Mouse (Mus musculus) forelimb bud, embryonic 11.5 days (tissue): ENCODE measurements around the gene Wnt3.

ENCODE experiments used
- DNase-seq: peaks from one replicate; pipeline ENCODE4 v3.0.0-alpha.2; 2012; ENCODE audit warnings: low read depth, low spot score

Gene Wnt3

GRCm38 (mm10) chr11:103772505-103773386 lies 1.2 kb upstream of the Wnt3 start:
- DNase-seq, result no peak

- no peak for DNase-seq
Measured at GRCm38 (mm10) chr11:103774228-103774530, 229 bp downstream of the Wnt3 start.

GRCm38 (mm10) chr11:103780152-103780551 lies 6.2 kb downstream of the Wnt3 start:
- no peak for DNase-seq

- no peak for DNase-seq
Measured at GRCm38 (mm10) chr11:103789951-103790350, 16.0 kb downstream of the Wnt3 start.

GRCm38 (mm10) chr11:103801128-103801527 lies 27.2 kb downstream of the Wnt3 start:
- no peak for DNase-seq

DNA sequence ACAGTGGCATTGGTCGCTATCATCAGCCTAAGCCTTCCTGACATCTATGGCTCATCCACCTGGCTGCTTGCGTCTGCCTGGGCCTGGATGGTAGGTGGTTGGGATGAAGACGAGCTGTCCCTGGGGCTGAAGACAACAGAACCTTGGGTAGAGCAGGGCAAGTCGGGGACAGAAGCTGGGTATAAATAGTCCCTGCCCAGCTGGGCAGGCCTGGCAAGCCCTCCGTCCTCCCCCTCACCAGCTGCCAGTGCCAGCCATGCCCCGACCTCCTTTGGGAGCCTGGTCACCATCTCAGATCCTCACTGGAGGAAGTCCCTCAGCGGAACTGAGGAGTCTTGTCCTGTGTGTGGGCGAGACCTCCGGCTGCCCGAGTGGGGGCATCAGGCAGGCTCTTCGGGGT lies 30.2 kb downstream of the Wnt3 start:
- DNase-seq, result no peak

GRCm38 (mm10) chr11:103804804-103805203 lies 30.9 kb downstream of the Wnt3 start:
- DNase-seq, result no peak

DNA sequence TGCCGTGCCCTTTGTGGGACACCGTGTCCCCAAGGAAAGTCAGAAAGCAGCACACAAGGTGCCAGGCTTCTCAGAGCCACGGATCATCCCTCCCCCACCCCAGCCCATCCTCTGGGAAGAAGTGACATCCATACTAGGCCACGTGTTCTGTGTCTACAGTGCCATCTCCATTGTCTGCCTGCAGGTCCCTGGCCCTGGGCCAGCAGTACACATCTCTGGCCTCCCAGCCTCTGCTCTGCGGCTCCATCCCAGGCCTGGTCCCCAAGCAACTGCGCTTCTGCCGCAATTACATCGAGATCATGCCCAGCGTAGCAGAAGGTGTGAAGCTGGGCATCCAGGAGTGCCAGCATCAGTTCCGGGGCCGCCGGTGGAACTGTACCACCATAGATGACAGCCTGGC lies 34.0 kb downstream of the Wnt3 start:
- no peak for DNase-seq

DNA sequence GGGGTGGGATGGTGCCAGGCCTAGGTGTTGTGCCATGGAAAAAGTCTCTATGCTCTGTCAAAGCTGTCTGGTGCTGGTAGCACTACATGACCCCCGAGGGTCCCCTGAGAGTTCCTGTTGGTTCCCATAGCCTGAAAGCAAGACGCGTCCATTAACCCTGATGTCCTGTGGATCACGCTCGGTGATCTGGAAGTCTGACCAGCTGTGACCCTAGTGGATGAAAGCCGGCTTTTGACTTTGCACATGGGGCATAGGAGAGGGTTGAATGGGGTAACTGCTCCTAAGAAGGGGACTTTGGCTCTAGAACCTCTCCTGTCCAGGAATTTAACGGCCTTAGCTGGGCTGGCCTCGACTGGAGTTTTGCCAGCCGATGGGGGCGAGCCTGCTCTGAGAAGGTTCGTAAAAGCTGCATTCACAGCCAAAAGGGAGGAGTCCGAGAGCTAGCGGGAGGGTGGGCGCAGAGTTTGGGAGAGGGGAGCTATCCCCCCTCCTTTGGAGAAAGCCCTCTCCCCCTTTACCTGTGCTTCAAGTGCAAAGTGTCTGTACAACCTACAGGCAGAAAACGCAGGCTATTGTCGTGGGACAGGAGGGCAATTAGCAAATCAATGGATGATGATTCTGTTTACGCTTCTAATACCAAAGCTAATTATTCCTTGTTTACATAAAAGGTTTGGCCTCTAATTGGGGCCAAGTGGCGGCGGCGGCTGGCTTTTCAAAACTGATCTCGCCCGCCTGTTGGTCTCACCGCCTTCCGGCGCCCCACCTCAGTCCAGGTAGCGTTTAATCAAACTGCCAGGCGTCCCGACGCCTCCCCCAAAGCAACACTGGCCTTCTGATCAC lies 35.0 kb downstream of the Wnt3 start:
- DNase-seq, result no peak

DNA sequence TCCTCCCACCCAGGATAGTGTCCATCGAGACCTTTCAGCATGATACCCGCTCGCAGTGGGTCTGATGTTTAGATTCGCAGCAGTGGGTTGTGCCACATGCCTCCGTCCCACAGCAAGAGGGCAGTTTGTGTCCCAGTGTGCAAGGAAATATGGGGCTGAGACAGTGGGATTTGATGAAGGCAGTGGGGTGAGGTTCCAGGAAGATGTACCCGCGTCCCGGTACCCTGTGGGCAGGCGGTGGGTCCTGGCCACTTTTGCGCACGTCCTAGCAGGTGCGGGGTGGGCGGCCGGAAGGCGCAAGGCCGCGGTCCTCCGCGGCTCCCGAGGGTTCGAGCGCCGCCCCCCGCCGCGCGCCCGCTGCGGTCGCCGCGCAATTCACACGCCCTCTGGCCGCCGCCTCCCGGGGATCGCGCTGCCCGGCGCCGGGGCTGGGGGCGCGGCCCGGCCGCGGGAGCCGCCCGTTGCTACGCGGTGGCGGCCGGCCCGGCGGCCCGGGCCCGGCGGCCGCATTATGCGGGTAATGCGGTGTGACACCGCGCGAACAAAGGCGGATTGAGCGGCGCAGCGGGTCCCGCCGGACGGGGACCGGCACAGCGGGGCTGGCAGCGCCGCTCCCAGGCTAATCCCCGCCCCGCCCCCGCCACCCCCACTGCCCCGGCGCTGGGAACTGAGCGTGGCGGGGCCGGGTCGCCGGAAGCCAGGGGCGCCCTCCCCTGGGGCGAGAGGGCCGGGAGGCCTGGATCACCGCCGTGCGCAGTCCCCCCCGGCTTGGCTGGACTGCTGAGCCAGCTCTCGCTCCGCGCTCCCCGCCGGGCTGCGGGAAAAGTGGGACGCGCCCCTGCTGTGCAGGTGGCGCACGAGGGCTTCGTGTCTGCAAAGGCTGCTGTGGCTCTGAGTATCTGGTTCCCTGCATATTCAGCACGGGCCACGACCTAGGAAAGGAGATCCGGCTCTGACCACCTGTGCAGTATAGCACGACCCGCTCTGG lies 36.0 kb downstream of the Wnt3 start:
- peak; percentile 36 for DNase-seq

- DNase-seq, result no peak
Measured at GRCm38 (mm10) chr11:103810631-103811030, 36.7 kb downstream of the Wnt3 start.

- DNase-seq, result no peak
Measured at GRCm38 (mm10) chr11:103811246-103811645, 37.3 kb downstream of the Wnt3 start.

DNA sequence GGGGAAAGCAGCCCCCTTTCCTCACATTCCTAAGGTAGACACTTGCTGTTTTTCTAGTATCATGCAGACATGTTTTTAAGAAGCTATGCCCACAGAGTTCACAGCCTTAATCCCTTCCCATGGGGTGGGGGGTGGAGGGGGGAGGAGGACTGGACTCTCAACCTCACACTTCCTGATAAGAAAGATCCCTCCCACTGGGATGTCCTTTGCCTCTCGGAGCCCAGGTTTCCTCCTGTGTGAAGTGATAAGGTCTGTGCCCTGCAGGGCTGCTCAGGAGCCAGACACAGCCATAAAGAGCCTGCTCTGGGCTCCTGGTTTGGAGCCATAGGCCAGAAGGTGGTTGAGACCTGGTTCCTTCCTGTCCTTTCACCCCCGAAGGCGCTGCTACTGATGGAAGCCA lies 40.9 kb downstream of the Wnt3 start:
- DNase-seq, result no peak

DNA sequence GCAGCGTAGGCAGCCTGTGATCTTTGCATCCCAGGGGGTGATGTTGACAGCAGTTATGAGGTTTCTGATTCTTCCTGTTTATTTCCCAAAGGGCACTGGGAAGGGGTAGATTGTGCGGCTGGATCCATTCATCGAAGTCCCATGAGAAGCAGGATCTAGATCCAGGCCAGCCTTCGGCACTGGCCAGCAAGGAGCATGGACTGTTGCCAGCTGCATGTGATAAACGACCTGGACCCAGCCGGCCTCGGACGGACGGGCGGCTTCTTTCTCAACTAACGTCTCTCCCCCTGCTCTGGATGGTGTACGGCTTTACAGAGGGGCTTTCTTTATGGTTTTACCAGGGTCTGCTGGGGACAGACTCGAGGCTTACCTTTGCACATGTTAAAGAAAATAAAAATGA lies 42.0 kb downstream of the Wnt3 start:
- DNase-seq, result no peak

DNA sequence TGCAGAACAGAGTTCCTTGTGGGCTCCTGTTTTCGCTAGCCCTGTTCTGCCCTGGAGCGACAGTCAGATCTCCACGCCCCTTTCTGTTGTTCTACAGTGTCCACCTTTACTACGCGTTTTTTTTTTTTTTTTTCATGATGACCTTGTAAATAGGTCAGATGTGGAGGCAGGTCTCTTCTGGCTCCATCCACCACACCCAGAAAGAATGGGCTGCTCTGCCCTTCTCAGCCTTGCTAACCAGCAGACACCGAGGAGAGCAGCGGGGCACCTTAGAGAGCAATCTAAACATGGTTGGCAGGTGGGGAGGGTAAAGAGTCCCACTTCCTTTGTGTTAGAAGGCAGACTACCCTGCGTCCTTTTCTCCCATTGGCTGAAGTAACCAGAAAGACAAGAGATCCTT lies 42.8 kb downstream of the Wnt3 start:
- DNase-seq, result no peak

DNA sequence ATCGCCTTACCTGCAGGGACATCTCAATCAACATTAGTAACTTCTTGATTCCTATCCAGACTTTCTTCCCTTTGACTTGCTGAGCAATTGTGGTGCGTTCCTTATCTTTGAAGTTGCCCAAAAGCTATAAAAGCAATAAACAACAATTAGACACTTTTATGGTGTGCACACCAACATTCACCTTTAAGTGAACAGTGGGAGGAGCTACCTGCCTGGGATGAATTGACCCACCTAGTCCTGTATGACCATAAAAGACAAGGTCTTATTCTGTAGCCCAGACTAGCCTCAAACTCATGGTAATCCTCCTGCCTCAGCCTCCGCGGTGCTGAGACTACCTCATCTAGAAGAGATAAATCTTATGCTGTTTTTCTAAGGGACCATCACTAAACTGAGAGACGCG lies 53.3 kb downstream of the Wnt3 start:
- DNase-seq, result no peak

DNA sequence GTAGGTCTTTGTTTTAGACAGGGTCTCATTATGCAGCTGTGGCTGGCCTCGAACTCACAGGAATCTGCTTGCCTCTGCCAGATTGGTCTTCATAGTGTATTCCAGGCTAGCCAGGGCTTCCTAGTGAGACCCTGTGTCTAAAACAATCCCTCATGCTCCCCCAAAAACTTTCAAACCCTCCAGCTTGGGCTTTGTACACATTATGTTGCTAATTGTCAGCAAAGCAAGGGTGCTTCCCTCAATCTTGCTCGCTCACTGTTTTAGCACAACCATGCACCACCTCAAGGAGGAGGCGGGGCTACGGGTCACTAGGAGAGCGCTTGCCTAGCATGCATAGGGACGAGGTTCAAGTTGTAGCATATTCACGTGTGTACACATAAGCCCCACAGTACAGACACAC lies 54.9 kb downstream of the Wnt3 start:
- DNase-seq, result no peak

DNA sequence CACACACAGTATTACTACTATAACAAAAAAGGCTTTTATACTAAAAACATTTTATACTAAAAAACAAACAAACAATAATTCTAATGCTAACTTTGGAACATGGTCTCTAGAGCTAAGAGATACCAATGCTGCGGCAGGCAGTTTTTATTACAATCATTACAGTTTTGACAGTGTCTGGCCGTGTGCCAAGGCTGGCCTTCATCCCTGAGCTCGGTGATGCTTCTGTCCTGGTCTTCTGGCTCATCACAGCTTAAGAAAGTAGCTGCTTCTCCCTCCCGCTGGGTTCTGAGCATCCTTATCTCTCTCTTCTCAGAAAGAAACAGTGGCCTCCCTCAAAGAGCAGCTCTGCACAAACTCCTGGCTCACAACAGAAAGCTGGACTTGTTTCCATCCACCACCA lies 56.0 kb downstream of the Wnt3 start:
- no peak for DNase-seq

DNA sequence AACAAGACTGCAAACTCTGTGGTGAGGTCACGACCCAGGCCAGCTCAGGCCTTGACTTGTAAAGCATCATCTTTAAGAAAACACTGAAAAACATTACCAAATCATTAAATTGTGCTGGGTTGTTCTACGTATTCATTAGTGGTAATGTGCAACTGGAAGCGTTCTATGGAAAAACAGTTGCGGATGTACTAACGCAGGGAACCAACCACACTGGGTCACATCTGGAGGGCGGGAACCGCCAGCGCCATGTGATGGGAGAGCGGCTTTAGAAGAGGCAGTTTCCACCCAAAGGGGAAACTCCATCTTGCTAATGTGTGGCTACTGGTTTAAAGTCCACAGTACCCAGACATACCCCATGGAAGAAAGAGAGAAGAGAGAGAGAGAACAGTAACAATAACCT lies 56.5 kb downstream of the Wnt3 start:
- DNase-seq, result no peak

DNA sequence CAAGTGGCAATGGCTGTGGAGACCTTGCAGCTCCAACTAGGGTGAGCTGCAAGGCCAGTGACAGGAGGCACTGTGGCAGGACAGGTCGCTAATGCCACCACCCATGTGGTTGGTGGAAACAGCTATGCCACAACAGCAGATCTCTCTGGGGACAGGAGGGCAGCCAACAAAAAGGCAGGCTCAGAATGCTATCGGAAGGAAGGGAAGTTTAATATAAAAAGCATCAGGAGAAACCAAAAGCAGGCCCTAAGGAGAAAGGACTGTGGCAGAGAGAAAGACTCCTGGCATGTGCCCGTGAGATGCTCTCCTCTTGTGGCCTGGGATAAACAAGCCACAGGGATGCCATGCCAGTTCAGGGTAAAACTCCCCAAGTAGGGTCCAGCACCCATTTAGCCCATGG lies 57.8 kb downstream of the Wnt3 start:
- no peak for DNase-seq

DNA sequence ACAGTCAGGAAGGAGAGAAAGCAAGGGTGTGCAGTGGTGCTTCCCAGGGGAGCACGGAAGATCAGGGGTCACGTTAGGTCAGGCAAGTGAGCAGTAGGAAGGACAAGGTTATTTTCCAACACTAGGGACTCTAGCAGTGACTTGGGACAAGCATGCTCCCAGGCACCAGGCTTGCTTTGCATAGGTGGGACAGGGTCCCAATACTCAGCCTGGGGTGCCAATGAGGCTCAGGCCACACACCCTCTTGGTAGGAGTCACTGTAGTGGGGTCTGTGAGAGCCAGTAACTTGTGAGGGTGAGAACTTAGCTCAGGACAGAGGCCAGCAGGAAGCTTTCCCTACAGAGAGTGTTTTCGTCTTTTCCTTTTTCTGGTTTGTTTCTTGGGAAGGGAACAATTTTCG lies 58.4 kb downstream of the Wnt3 start:
- no peak for DNase-seq

- no peak for DNase-seq
Measured at GRCm38 (mm10) chr11:103838955-103839354, 65.0 kb downstream of the Wnt3 start.
